Mouse (Mus musculus): ENCODE measurements around the gene Bmp6.

Bmp6 gene

DNA sequence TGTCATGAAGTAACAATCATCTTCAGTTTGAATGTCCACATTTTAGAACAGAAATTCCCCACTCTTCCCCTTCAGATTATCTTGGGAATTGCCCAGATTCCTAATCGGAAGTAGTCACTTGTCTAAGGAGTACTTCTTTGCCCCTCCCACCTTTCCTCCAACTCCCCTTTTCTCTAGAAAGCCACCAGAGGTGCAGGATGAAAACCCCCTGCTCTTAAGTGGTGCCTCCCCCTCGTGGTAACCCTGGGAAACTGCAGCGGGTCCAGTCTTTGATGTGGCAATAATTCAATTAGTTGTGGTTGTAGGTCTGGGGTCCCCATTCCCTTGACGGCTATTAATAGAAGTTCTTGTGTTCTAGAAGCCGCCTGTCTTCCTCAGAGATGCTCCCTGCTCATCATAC, 93.0 kb downstream of the Bmp6 start:
- peak; percentile 17 to 27 for DNase-seq

DNA sequence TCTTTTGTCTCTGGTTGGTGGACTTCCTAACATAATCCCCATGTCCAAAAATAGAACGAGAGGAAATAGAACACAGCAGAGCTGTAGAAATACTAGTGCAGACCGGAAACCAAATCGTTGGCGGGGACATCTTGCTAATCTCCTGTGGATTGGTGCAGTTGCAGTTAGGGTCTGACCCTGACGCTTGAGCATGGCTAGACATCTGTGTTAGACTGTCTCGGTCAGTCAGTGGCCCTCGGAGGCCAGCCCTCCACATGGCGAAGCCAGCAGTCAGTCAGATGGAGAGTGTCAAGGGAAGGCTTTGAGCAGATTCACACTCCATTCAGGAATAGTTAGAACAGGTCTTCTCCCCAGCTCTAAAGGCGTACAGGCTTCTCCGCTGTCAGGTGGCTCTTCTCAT, 95.3 kb downstream of the Bmp6 start:
- no peak for DNase-seq

GRCm38 (mm10) chr13:38448516-38449015, 103.7 kb downstream of the Bmp6 start:
- no peak for DNase-seq

GRCm38 (mm10) chr13:38450051-38450971, 105.4 kb downstream of the Bmp6 start:
- no peak for DNase-seq

- no peak for DNase-seq
These were observed 106.5 kb downstream of the Bmp6 start for GRCm38 (mm10) chr13:38451446-38451845.

- no peak for DNase-seq
These were observed 118.5 kb downstream of the Bmp6 start for GRCm38 (mm10) chr13:38463410-38463809.

- DNase-seq: no peak
These were observed 126.0 kb downstream of the Bmp6 start for GRCm38 (mm10) chr13:38470882-38471281.

GRCm38 (mm10) chr13:38472636-38473035, 127.7 kb downstream of the Bmp6 start:
- no peak for DNase-seq

GRCm38 (mm10) chr13:38473497-38473896, 128.6 kb downstream of the Bmp6 start:
- no peak for DNase-seq

DNA sequence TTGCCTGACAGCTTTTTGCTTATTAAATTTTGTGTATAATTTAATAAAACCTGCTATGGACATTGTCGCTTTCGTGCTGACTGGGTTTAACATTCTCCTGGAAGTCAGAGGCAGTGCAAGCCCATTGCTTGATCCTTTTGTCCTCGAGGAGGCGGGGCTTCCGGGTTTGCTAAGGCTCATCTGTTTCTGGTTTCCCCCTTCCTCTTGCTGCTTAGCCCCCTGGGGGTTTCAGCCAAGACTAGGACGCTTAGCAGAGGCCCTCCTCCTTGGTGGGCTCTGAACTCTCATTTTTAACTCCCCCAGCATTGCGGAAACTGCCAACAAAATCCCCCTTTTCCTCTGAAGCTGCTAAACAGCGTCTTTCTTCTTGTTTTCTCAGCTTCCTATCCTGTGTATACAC, 132.0 kb downstream of the Bmp6 start:
- no peak for DNase-seq

DNA sequence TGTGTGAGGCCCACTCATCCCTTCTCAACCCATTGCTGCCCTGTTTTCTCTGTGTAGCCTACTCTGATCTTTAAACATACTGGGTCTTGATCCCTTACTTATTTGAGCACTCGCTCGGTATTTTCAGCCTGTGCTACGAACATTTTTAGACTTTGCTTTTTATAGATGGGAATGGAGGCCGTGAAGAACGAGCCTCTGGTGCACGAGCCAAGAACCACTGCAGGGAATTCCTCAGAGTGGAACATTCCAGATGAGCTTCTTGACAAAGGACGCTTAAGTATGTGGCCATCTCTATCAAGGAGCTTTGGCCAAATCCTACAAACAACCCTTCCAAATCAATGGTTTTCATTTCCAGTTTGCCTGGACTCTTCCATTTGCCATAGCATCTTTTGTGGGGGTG, 136.1 kb downstream of the Bmp6 start:
- no peak for DNase-seq

- DNase-seq: no peak
These were observed 139.8 kb downstream of the Bmp6 start for GRCm38 (mm10) chr13:38484701-38485100.

- DNase-seq: no peak
These were observed 141.9 kb downstream of the Bmp6 start for GRCm38 (mm10) chr13:38486767-38487166.

DNA sequence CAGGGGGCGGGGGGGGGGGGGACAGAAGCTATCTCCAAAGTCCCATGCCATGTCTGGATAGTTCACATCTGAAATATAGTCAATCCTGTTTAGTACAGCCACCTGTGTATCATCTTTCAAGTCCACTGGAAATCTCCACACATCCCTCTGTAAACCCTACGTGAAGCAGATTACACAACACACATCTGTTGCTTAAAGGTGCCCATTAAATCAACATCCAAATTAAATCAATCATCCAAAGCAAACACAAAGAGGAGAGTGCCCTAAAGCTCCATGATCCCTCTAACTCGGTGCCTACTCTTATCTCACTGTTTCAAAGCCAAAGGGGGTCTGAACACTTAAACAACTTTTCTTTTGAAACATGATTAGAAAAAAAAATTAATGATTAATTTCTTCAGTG, 151.8 kb downstream of the Bmp6 start:
- no peak for DNase-seq

GRCm38 (mm10) chr13:38501314-38501713, 156.4 kb downstream of the Bmp6 start:
- DNase-seq: no peak

- peak; percentile 32 to 39 for DNase-seq
These were observed 158.4 kb downstream of the Bmp6 start for GRCm38 (mm10) chr13:38503137-38503849.

- peak in 1 of 2 experiments; percentile 35 for DNase-seq
These were observed 161.4 kb downstream of the Bmp6 start for GRCm38 (mm10) chr13:38506320-38506719.

- DNase-seq: no peak
These were observed 162.0 kb downstream of the Bmp6 start for GRCm38 (mm10) chr13:38506936-38507335.

DNA sequence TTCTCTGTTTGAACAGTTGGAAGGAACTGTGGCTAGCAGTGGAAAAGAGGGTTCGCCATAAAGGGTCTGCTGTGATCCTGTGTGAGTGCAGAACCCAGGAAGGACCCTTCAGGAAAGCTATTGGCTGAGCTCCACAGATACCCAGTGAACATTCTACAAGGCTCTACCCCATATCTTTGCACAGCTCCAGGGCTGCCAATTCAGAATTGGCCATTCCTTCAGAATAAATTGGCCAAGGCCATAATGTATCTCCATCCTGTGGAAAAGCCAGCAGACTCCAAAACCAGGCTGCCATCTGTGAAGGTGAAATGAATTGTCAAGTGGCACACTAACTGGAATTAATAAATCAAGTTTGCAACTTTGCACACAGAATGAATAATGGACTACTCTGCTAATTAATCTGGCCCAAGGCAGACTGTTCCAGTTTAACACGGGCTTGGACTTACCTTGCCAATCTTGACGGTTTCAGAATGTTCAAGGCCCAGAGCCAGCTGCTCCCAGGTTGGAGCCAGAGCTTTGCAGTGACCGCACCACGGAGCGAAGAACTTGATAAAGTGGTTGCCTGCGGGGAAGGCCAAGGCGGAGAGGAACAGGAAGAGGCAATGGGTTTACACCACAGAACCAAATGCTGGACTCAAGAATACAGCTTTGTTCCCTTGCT, 164.9 kb downstream of the Bmp6 start:
- no peak for DNase-seq

DNA sequence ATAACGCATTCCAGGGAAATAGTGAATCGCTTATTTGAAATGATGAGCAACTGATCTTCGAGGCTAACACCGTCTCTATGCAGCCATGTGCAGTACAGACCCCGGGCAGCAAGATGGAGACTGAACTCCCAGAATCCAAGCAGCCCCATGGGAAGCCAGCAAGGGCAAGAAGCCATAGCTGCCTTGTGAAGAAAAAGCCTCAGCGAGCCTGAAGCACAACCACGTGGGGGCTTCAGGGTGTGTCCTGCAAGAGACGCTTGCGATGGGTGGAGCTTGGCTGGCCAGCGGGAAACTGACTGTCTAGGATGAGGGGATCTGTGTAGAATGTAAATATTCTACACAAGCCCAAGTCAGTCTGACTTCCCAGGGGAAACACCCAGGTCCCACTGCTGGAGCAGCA, 167.1 kb downstream of the Bmp6 start:
- peak; percentile 37 to 48 for DNase-seq

DNA sequence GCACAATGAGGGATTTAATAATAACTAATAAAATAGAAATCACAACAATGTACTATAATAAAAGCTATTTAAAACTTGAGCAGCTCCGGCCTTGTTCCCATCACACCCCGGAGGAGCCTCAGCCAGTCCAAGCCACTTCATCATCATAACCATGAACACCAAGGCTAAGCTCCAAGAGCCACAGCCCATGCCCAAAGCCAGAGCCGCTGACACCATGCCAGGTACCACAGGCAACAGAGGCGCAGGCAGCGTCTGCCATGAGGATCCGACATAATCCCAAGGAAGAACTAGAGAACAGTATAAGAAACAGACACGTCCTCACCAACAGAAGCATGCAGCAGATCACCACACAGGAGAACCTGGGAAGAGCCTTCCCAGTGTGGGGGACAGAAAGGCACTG, 169.0 kb downstream of the Bmp6 start:
- DNase-seq: no peak

GRCm38 (mm10) chr13:38515431-38515830, 170.5 kb downstream of the Bmp6 start:
- peak in 1 of 2 experiments; percentile 61 for DNase-seq

DNA sequence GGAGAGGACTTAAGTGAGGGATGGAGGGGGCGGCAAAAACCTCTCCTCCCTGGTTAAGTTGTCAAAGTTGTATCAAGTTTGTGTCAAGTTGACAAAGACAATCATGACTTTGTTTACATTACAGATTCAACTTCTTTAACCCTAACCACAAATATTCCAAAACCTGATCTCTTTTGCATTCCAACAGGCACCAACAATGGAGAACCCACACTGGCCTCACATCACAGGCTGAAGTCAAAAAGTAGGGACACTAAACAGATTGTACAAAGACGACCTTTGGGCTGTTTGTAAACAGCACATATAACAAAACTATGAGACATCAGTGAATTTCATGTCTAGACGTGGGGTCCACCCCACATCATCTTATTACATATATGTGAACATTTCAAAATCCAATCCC, 170.9 kb downstream of the Bmp6 start:
- DNase-seq: no peak
